Mouse (Mus musculus) liver, embryonic 13.5 days (tissue): Measurements from ENCODE around the gene Sbk3. TPM values are rescaled to one million over a fixed set of nuclear protein-coding genes. Genes with fewer than 3 reads are reported as not detected.
"Not testable (repeated sequence)": the region's sequence is repeated elsewhere in the genome, so short reads cannot be mapped to it uniquely, and the experiment has no call there.

Source experiments
- ATAC-seq: fragments of 200-750 bp; cut with Nextera tagmentation; 2 replicates; pipeline ENCODE4 v1.8.0; 2017; ENCODE audit warnings: low read depth, mild to moderate bottlenecking, moderate number of reproducible peaks, moderate library complexity
- DNase-seq: peaks from one replicate; pipeline ENCODE4 v3.0.0; 2022
- H3K27ac ChIP-seq: fragments of 300-500 bp; sonication (generic); 2 replicates; pipeline ENCODE4 v1.5.1; 2015; ENCODE audit warnings: moderate library complexity, mild to moderate bottlenecking, inconsistent platforms
- H3K27me3 ChIP-seq: fragments of 300-500 bp; sonication (generic); 2 replicates; pipeline ENCODE4 v1.6.1; 2015; ENCODE audit warnings: mild to moderate bottlenecking, inconsistent platforms
- H3K36me3 ChIP-seq: fragments of 300-500 bp; sonication (generic); 2 replicates; pipeline ENCODE4 v1.6.1; 2015; ENCODE audit warnings: mild to moderate bottlenecking, inconsistent platforms
- H3K4me1 ChIP-seq: fragments of 300-500 bp; sonication (generic); replicated peaks from 2 replicates; pipeline ENCODE4 v1.6.1; 2015; ENCODE audit warnings: inconsistent platforms
- H3K4me2 ChIP-seq: fragments of 300-500 bp; sonication (generic); 2 replicates; pipeline ENCODE4 v1.6.1; 2015; ENCODE audit warnings: inconsistent platforms, mild to moderate bottlenecking, moderate library complexity
- H3K4me3 ChIP-seq: fragments of 300-500 bp; sonication (generic); replicated peaks from 2 replicates; pipeline ENCODE4 v1.5.1; 2015; ENCODE audit warnings: mild to moderate bottlenecking, inconsistent platforms
- H3K9ac ChIP-seq: fragments of 300-500 bp; sonication (generic); 2 replicates; pipeline ENCODE4 v1.6.1; 2015; ENCODE audit warnings: mild to moderate bottlenecking, inconsistent platforms
- H3K9me3 ChIP-seq: fragments of 300-500 bp; sonication (generic); replicated peaks from 2 replicates; pipeline ENCODE4 v1.6.1; 2016; ENCODE audit warnings: inconsistent platforms
- WGBS: fragments of 180-500 bp; shearing (Covaris S2); methylation state at CpG from one replicate; pipeline ENCODE4 v1.1.7; 2015; ENCODE audit not compliant: insufficient replicate concordance; 5-methylcytosine and 5-hydroxymethylcytosine counted together
- polyA plus RNA-seq: library from polyadenylated mRNA; unstranded; fragments of >200 nt; fragmentation: Nextera tagmentation; extraction: Ambion mirVana; gene quantifications from 2 replicates; pipeline ENCODE4 v1.2.1, GENCODE M21; 2015

Sbk3 gene
- polyA plus RNA-seq, 1 experiment from 2014 or later = not detected

GRCm38 (mm10) chr7:5012681-5013513 lies 41.9 kb upstream of the Sbk3 start:
- peaks cover 4% of the 10 kb centered on the region; the same call in 1 of the 2 replicates for H3K9me3 ChIP-seq
- no peak for DNase-seq
- ATAC-seq = no peak
- 81% methylated on average over 27 of the region's 27 CpGs for WGBS
- peak overlapping the region; percentile 88 for H3K4me2 ChIP-seq
- no peaks in the 10 kb centered on the region for H3K27me3 ChIP-seq
- H3K4me3 ChIP-seq = peak overlapping the region; percentile 80; the same call in 1 of the 2 replicates
- peak overlapping the region; percentile 50 for H3K9ac ChIP-seq
- H3K27ac ChIP-seq = peak overlapping the region; percentile 98; the same call in 1 of the 2 replicates
- peaks cover 29% of the 10 kb centered on the region for H3K4me1 ChIP-seq
- peaks cover 63% of the 10 kb centered on the region for H3K36me3 ChIP-seq

GRCm38 (mm10) chr7:5008229-5008628 lies 37.3 kb upstream of the Sbk3 start:
- Histone ChIP-seq H3K4me3 (no peak overlapping the region), H3K4me1 (peaks cover 8% of the 10 kb centered on the region), H3K9me3 (no peaks in the 10 kb centered on the region), H3K4me2 (no peak overlapping the region), H3K27me3 (no peaks in the 10 kb centered on the region), H3K9ac (no peak overlapping the region), H3K36me3 (peaks cover 68% of the 10 kb centered on the region), H3K27ac (no peak overlapping the region)
- 90% methylated on average over 26 of the region's 26 CpGs for WGBS
- DNase-seq = no peak
- no peak for ATAC-seq

- 65% methylated on average over 8 of the region's 8 CpGs for WGBS
- H3K4me2 ChIP-seq = not testable (repeated sequence)
Measured at GRCm38 (mm10) chr7:5002876-5003275, 31.9 kb upstream of the Sbk3 start.

GRCm38 (mm10) chr7:4999876-5000275 lies 28.9 kb upstream of the Sbk3 start:
- peaks cover 21% of the 10 kb centered on the region for H3K27me3 ChIP-seq
- H3K36me3 ChIP-seq = no peaks in the 10 kb centered on the region
- DNase-seq (no peak), ATAC-seq (no peak)
- peaks cover 4% of the 10 kb centered on the region; the same call in 1 of the 2 replicates for H3K9me3 ChIP-seq
- no peak overlapping the region for H3K4me3 ChIP-seq
- H3K4me1 ChIP-seq = peaks cover 7% of the 10 kb centered on the region; the same call in 1 of the 2 replicates
- H3K27ac ChIP-seq = no peak overlapping the region
- H3K9ac ChIP-seq = no peak overlapping the region
- 48% methylated on average over 2 of the region's 2 CpGs for WGBS
- H3K4me2 ChIP-seq = no peak overlapping the region

More at GRCm38 (mm10) chr7:5002876-5003275, 31.9 kb upstream of the Sbk3 start:
- not testable (repeated sequence) for ATAC-seq, H3K4me1 ChIP-seq, H3K27ac ChIP-seq, H3K4me3 ChIP-seq, H3K9me3 ChIP-seq, H3K27me3 ChIP-seq, H3K9ac ChIP-seq, DNase-seq
- H3K36me3 ChIP-seq = peaks cover 16% of the 10 kb centered on the region

GRCm38 (mm10) chr7:4996934-4997333 lies 26.0 kb upstream of the Sbk3 start:
- H3K36me3 ChIP-seq = peaks cover 11% of the 10 kb centered on the region
- ATAC-seq (no peak), DNase-seq (no peak)
- peaks cover 7% of the 10 kb centered on the region; the same call in 1 of the 2 replicates for H3K4me1 ChIP-seq
- H3K9me3 ChIP-seq = no peaks in the 10 kb centered on the region
- H3K27me3 ChIP-seq = peaks cover 49% of the 10 kb centered on the region
- WGBS = 59% methylated on average over 8 of the region's 8 CpGs
- no peak overlapping the region for H3K27ac ChIP-seq
- H3K4me2 ChIP-seq = peak overlapping the region; percentile 60
- H3K9ac ChIP-seq = no peak overlapping the region
- H3K4me3 ChIP-seq = no peak overlapping the region

- Histone ChIP-seq H3K4me2 (peak within 1 kb of the TSS; percentile 60), H3K4me1 (peaks cover 7% of the 10 kb centered on the region; the same call in 1 of the 2 replicates), H3K9ac (peak within 1 kb of the TSS; percentile 65), H3K9me3 (no peaks in the 10 kb centered on the region), H3K27ac (0 out of 2 replicates have a peak within 1 kb of the TSS, but pooled peaks have one; percentile 13), H3K36me3 (peaks cover 11% of the 10 kb centered on the region), H3K27me3 (peaks cover 49% of the 10 kb centered on the region), H3K4me3 (peak within 1 kb of the TSS; percentile 57)
- WGBS = 9% methylated on average over 14 of the region's 26 CpGs
- DNase-seq = no peak
- peak; percentile 69 for ATAC-seq
Measured at GRCm38 (mm10) chr7:4996003-4996895, 25.3 kb upstream of the Sbk3 start, which contains the start of gene Zfp579. Gene Zfp579 (minus strand): TSS chr7:4996158.

GRCm38 (mm10) chr7:4995268-4996002 lies 24.5 kb upstream of the Sbk3 start:
- 4% methylated on average over 19 of the region's 19 CpGs for WGBS
- Histone ChIP-seq H3K27ac (no peak overlapping the region), H3K4me1 (peaks cover 7% of the 10 kb centered on the region; the same call in 1 of the 2 replicates), H3K9me3 (no peaks in the 10 kb centered on the region), H3K9ac (peak overlapping the region; percentile 65), H3K4me2 (peak overlapping the region; percentile 60), H3K27me3 (peaks cover 49% of the 10 kb centered on the region), H3K36me3 (peaks cover 11% of the 10 kb centered on the region), H3K4me3 (peak overlapping the region; percentile 57)
- no peak for DNase-seq
- no peak; the same call in 1 of the 2 replicates for ATAC-seq

- no peak overlapping the region for H3K4me3 ChIP-seq
- H3K9ac ChIP-seq = no peak overlapping the region
- 39% methylated on average over 59 of the region's 59 CpGs for WGBS
- H3K27me3 ChIP-seq = peaks cover 49% of the 10 kb centered on the region
- no peaks in the 10 kb centered on the region for H3K9me3 ChIP-seq
- peaks cover 7% of the 10 kb centered on the region; the same call in 1 of the 2 replicates for H3K4me1 ChIP-seq
- no peak for DNase-seq
- 0 out of 2 replicates have a peak overlapping the region, but pooled peaks have one; percentile 60 for H3K4me2 ChIP-seq
- H3K27ac ChIP-seq = no peak overlapping the region
- H3K36me3 ChIP-seq = peaks cover 11% of the 10 kb centered on the region
- no peak for ATAC-seq
Measured at GRCm38 (mm10) chr7:4993999-4994788, 23.2 kb upstream of the Sbk3 start.

GRCm38 (mm10) chr7:4993347-4993998 lies 22.5 kb upstream of the Sbk3 start:
- Histone ChIP-seq H3K27me3 (peaks cover 49% of the 10 kb centered on the region), H3K27ac (no peak overlapping the region), H3K4me2 (no peak overlapping the region), H3K9me3 (no peaks in the 10 kb centered on the region), H3K9ac (no peak overlapping the region), H3K4me3 (no peak overlapping the region), H3K4me1 (peaks cover 7% of the 10 kb centered on the region; the same call in 1 of the 2 replicates), H3K36me3 (peaks cover 11% of the 10 kb centered on the region)
- DNase-seq (no peak), ATAC-seq (no peak)
- WGBS = 32% methylated on average over 54 of the region's 55 CpGs
